Mouse (Mus musculus) G1E (cell line): ENCODE measurements around the gene Tmem266. TPM values are rescaled to one million over a fixed set of nuclear protein-coding genes. Genes with fewer than 3 reads are reported as not detected.

Experiments used
- ATAC-seq: 2 replicates; pipeline ENCODE4 v1.8.0; 2016; ENCODE audit warnings: mild to moderate bottlenecking; ENCODE audit not compliant: insufficient number of reproducible peaks, poor library complexity, low FRiP score, severe bottlenecking; ENCODE audit errors: extremely low read depth
- DNase-seq: peaks from one replicate; pipeline ENCODE4 v3.0.0; 2012; ENCODE audit warnings: low spot score
- H3K27me3 ChIP-seq: 2 replicates; pipeline ENCODE4 v1.6.1; 2012; ENCODE audit warnings: mild to moderate bottlenecking, low read length, inconsistent platforms; ENCODE audit not compliant: insufficient read depth
- H3K36me3 ChIP-seq: replicated peaks from 2 replicates; pipeline ENCODE3; 2012; ENCODE audit warnings: mild to moderate bottlenecking, inconsistent platforms
- H3K4me1 ChIP-seq: 2 replicates; pipeline ENCODE4 v1.6.1; 2012; ENCODE audit warnings: low read depth, low read length, inconsistent platforms, mixed read lengths; ENCODE audit not compliant: insufficient read depth
- H3K4me3 ChIP-seq: 2 replicates; pipeline ENCODE4 v1.5.1; 2012; ENCODE audit warnings: low read depth, mild to moderate bottlenecking, inconsistent platforms, low read length, moderate library complexity, mixed read lengths
- H3K9me3 ChIP-seq: replicated peaks from 2 replicates; pipeline ENCODE4 v1.6.1; 2012; ENCODE audit warnings: inconsistent platforms
- CTCF ChIP-seq: IDR thresholded peaks from 2 replicates; pipeline ENCODE4 v1.5.1; 2012; ENCODE audit warnings: low read depth, low read length, inconsistent platforms, mixed read lengths
- GATA1 ChIP-seq: IDR thresholded peaks from 2 replicates; pipeline ENCODE4 v1.6.1; 2012; ENCODE audit warnings: borderline replicate concordance, low read length, inconsistent platforms, mixed read lengths
- GATA2 ChIP-seq: IDR thresholded peaks from 2 replicates; pipeline ENCODE4 v1.6.1; 2012; ENCODE audit warnings: low read depth, low read length, inconsistent platforms, borderline replicate concordance
- POLR2AphosphoS5 ChIP-seq: IDR thresholded peaks from 2 replicates; pipeline ENCODE4 v1.6.1; 2012; ENCODE audit warnings: low read depth, low read length, inconsistent platforms; ENCODE audit not compliant: insufficient replicate concordance
- TAL1 ChIP-seq: conservative IDR thresholded peaks from 2 replicates; pipeline ENCODE4 v1.6.1; 2012; ENCODE audit warnings: low read depth, low read length, inconsistent platforms, mixed read lengths
- polyA plus RNA-seq: library from polyadenylated mRNA; stranded (reverse); fragments of >175 nt; gene quantifications from 2 replicates; pipeline ENCODE4 v1.2.3, GENCODE M21; 2012
- total RNA-seq, 2 experiments: library from RNA; stranded (forward) in 1 of 2; stranded (reverse) in 1 of 2; fragments of 200-1000 nt in 1 of 2; fragments of >200 nt in 1 of 2; fragmentation: Nextera tagmentation in 1 of 2; gene quantifications; 2 replicates each; pipeline ENCODE4 v1.2.3; 2014 to 2017

The Tmem266 gene
- total and polyA plus RNA-seq, 3 experiments = 0.02 to 0.05 TPM; not detected in 1

DNA sequence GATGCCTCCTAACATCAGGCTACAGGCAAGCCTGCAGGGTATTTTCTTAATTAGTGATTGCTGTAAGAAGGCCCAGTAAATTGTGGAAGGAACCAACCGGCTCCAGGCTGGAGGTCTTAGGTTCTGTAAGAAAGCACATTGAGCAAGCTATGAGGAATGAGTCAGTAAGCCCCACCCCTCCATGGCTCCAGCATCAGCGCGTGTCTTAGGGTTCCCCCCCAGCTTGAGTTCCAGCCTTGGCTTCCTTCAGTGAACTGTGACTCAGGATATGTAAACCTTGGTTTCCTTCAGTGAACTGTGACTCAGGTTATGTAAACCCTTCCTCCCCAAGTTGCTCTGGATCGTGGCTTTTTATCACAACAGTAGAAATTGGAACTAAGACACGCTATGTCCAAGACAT lies 35.3 kb downstream of the Tmem266 start:
- no peak for ATAC-seq
- no peaks in the 10 kb centered on the region for H3K36me3 ChIP-seq
- DNase-seq = no peak

DNA sequence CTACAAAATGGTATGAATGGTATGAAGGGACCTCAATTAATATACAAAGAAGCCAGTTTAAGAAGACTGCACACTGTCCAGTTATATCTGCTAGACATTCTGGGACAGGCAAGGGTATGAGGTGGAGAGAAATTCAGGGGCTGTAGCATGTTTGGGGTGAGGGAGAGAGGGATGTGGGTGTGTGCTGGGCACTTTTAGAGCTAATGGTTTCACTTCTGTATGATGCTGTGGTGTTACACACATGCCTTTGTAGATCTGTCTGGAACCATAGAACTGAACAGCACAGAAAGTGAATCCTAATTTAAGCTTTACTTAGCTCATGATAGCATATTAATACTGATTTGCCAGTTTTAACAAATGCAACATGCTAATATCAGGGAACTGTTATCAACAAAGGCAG lies 37.0 kb downstream of the Tmem266 start:
- no peak for ATAC-seq
- Histone ChIP-seq H3K4me3 (no peak overlapping the region), H3K27me3 (peaks cover 14% of the 10 kb centered on the region), H3K9me3 (no peaks in the 10 kb centered on the region), H3K4me1 (no peaks in the 10 kb centered on the region), H3K36me3 (no peaks in the 10 kb centered on the region)
- no peak for TF ChIP-seq GATA2
- no peak for TF ChIP-seq TAL1
- no peak for TF ChIP-seq CTCF
- TF ChIP-seq POLR2AphosphoS5 = no peak
- TF ChIP-seq GATA1 = no peak
- no peak for DNase-seq

More for the DNA sequence above, 35.3 kb downstream of the Tmem266 start:
- Histone ChIP-seq H3K9me3 (no peaks in the 10 kb centered on the region), H3K4me3 (no peak overlapping the region), H3K27me3 (peaks cover 14% of the 10 kb centered on the region), H3K4me1 (no peaks in the 10 kb centered on the region)
- no peak for TF ChIP-seq CTCF
- TF ChIP-seq GATA2 = no peak
- TF ChIP-seq TAL1 = no peak
- no peak for TF ChIP-seq POLR2AphosphoS5
- no peak for TF ChIP-seq GATA1

GRCm38 (mm10) chr9:55368011-55368410 lies 41.3 kb downstream of the Tmem266 start:
- DNase-seq = no peak
- Histone ChIP-seq H3K27me3 (0 out of 2 replicates have a peak, but pooled peaks cover 3% of the 10 kb centered on the region), H3K4me3 (no peak overlapping the region), H3K4me1 (no peaks in the 10 kb centered on the region), H3K36me3 (no peaks in the 10 kb centered on the region), H3K9me3 (no peaks in the 10 kb centered on the region)
- TF ChIP-seq TAL1 (no peak), GATA2 (no peak), POLR2AphosphoS5 (no peak), GATA1 (no peak), CTCF (no peak)
- no peak for ATAC-seq

DNA sequence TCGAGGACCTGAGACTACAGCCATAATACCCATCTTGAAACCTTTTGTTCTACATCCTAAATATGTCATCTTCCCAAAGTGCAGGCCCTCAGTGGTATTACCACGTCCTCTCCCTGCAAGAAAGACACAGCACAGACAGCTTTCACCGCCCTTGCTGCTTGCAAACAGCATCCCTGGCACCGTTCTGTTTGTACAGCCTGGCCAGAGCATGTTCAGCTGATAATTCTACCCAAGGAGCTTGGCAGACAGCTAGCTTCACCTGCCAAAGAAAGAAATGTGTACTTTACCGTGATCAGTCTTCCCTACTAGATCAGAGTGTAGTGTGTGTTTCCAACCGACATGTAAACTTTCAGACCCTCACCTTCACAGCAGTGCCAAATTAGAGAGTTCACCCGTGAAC lies 45.2 kb downstream of the Tmem266 start:
- H3K36me3 ChIP-seq = no peaks in the 10 kb centered on the region
- 0 out of 2 replicates have a peak, but pooled peaks cover 3% of the 10 kb centered on the region for H3K27me3 ChIP-seq
- ATAC-seq (no peak), DNase-seq (no peak)
- H3K4me1 ChIP-seq = no peaks in the 10 kb centered on the region
- TF ChIP-seq GATA1 = no peak
- no peak for TF ChIP-seq POLR2AphosphoS5
- TF ChIP-seq GATA2 = no peak
- no peak for TF ChIP-seq CTCF
- no peak for TF ChIP-seq TAL1
- H3K4me3 ChIP-seq = no peak overlapping the region
- H3K9me3 ChIP-seq = no peaks in the 10 kb centered on the region

DNA sequence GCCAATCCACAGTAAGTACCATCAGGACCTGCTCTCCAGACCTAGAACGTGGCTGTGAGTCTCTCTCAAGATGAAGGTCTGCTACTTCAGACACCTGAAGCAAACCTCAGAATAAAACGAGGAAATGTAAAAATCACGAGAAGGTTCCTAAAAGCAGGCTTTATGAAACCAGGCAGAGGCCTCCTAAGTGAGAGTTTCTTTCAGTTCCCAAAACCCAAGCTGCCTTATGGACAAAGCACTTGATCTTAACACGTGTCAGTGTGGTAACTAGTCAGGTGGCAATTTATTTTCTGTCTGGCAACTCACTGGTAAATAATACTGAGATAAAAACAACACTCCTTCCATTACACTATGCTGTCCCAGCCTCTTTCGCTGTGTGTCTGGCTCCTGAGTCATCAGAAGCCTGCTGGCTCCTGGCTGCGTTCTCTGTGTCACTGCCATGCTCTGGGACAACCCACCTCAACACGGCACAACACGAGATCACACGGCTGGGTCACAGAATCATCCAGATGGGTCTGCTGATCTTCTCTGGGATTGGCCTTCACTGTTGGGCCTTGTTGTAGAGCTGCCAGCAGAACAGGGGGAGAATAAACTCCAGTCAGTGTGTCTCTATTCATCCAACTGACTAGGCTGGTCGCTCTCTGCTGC lies 51.0 kb downstream of the Tmem266 start:
- no peaks in the 10 kb centered on the region for H3K36me3 ChIP-seq
- no peaks in the 10 kb centered on the region for H3K9me3 ChIP-seq
- TF ChIP-seq TAL1 = no peak
- TF ChIP-seq POLR2AphosphoS5 = no peak
- no peak for TF ChIP-seq CTCF
- TF ChIP-seq GATA1 = no peak
- no peak overlapping the region for H3K4me3 ChIP-seq
- peaks cover 4% of the 10 kb centered on the region; the same call in 1 of the 2 replicates for H3K27me3 ChIP-seq
- DNase-seq (no peak), ATAC-seq (no peak)
- H3K4me1 ChIP-seq = no peaks in the 10 kb centered on the region

DNA sequence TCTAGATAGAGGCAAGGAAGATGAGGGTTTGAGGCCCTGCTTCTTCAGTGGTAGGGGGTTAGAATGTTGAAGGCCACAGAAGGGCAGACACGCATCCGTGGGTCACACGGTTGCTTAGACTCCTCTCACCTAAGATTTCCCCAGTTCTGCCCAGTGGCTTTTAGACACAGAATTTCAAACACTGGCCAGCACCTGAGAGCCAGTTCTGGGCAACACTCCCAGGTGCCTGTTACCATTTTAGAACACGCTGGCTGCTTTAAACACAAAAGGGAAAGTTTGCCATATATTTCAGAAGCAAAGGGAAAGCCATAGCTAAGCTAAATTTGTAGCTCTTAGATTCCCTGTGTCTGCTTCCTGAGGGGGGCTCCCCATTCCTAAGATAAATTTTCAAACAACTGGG lies 54.7 kb downstream of the Tmem266 start:
- DNase-seq (no peak), ATAC-seq (no peak)
- H3K4me3 ChIP-seq = no peak overlapping the region
- H3K27me3 ChIP-seq = peaks cover 4% of the 10 kb centered on the region
- no peak for TF ChIP-seq TAL1
- TF ChIP-seq GATA1 = no peak
- no peak for TF ChIP-seq POLR2AphosphoS5
- no peak for TF ChIP-seq CTCF
- no peak for TF ChIP-seq GATA2
- H3K36me3 ChIP-seq = no peaks in the 10 kb centered on the region
- H3K9me3 ChIP-seq = no peaks in the 10 kb centered on the region
- no peaks in the 10 kb centered on the region for H3K4me1 ChIP-seq
